Mouse (Mus musculus) retina, postnatal 1 day (tissue): ENCODE results near the gene Itgal.
"Not testable (repeated sequence)": the region's sequence is repeated elsewhere in the genome, so short reads cannot be mapped to it uniquely, and the experiment has no call there.

Source experiments
- DNase-seq: peaks from one replicate; pipeline ENCODE4 v3.0.0-alpha.2; 2012

The Itgal gene

DNA sequence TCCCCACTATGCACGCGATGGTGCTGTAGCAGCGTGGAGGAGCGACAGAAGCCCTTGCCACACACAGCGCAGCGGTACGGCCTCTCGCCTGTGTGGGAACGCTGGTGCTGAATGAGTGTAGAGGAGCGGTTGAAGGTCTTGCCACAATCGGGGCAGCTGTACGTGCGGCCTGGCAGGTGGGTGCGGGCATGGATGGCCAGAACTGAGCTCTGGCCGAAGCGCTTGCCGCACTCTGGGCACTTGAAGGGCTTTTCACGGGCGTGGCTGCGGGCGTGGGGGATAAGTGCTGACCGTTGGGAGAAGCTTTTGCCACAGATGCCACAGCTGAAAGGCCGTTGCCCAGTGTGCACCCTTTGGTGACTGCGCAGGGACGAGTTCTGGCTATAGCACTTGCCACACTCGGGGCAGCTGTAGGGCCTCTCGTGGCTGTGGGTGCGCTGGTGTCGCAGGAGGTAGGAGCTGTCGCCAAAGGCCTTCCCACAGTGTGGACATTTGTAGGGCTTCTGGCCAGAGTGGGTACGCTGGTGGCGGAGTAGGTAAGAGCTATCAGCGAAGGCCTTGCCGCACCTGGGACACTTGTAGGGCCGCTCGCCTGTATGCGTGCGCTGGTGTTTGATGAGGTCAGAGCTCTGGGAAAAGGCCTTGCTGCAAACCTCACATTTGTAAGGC, 47.4 kb downstream of the Itgal start:
- DNase-seq, result no peak

DNA sequence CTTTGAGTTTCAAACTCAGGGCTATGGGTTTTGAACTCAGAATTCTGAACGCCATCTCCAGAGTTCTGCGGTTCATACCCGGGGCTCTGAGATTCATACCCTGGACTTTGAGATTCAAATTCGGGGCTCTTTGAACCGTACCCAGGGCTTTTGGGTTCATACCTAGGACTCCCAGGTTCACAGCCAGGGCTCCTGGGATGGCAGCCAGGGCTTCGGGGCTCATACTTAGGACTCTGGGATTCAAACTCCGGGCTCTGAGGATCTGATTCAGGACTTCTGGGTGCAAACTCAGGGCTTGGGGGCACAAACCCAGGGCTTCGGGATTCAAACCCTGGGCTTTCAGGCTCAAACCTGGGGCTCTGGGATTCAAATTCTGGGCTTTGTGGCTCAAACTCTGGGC, 48.3 kb downstream of the Itgal start:
- DNase-seq, result no peak

DNA sequence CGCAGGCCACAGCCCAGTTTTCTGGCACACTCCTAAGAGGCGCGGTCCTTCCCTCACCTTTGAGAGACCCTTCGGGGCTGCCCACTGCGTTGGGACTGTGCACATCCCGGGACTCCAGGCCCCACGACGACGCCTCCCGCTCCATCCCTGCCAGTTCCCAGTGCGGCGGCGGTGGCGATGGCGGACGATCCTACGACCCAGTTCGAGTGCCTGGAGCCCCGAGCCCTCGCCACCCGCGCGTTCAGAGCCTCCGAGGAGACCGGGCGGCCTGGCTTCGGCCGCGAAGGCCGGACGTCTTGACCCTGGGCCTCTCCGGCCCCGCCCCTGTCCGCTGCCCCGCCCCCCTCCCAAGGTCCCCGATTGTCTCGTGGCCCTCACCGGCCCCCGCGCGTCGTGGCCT, 49.0 kb downstream of the Itgal start:
- DNase-seq, result no peak

DNA sequence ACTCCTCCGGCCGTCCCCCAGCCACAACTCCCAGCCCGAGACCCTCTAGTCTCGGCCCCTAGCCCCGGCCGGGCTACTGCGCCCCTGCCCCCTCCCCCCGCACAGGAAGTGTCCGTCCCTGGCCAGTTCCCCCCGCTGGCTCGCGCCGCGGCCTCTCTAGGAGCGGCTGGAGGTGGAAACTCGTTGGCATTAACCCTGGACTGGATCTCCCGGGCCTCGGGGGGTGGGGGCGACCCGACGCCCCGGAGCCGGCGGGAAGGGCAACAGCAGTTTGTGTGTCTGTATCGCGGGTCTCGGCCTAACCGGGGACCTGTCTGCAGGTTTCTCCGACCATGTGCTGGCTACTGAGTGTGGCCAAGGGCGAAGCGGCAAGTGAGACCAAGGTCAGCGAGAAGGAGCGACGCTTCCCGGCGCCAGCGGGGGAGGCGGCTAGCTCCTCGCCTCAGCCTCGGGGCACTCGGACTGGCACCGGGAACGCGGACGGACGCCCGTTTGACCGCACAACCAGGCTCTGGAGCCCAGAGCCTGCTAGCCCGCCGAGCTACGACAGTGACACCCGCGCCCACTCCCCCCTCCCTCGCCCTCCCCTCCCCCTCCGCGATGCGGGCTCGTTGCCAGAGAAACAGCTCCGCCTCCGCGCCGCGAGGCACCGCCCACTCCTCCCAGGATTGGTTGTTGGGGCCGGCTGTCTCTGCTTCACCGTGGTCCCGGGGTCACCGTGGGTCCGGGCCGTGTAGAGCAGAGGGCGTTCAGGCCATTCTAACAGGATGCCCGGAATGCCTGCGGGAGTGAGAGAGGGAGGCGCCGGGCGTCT, 49.7 kb downstream of the Itgal start, which contains the start of gene Zfp768:
TSS of gene Zfp768 (minus strand) at position 78 of the 814 bp plus-strand sequence.
- peak; percentile 95 for DNase-seq

DNA sequence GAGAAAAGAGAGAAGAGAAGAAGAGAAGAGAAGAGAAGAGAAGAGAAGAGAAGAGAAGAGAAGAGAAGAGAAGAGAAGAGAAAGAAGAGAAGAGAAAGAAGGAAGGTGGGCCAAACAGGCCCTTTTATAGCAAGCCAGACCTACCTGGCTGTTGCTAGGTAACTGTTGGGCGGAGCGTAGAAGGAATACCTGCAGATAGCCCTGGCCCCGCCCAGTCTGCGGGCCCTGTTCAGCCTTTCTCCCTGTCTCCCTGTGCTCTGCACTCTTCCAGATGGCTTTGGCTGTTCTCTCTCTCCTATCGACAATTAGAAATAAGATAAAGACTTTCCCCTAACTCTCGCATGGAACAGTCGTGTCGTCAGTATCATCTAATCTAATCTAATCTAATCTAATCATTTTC, 50.6 kb downstream of the Itgal start:
- DNase-seq, result no peak

DNA sequence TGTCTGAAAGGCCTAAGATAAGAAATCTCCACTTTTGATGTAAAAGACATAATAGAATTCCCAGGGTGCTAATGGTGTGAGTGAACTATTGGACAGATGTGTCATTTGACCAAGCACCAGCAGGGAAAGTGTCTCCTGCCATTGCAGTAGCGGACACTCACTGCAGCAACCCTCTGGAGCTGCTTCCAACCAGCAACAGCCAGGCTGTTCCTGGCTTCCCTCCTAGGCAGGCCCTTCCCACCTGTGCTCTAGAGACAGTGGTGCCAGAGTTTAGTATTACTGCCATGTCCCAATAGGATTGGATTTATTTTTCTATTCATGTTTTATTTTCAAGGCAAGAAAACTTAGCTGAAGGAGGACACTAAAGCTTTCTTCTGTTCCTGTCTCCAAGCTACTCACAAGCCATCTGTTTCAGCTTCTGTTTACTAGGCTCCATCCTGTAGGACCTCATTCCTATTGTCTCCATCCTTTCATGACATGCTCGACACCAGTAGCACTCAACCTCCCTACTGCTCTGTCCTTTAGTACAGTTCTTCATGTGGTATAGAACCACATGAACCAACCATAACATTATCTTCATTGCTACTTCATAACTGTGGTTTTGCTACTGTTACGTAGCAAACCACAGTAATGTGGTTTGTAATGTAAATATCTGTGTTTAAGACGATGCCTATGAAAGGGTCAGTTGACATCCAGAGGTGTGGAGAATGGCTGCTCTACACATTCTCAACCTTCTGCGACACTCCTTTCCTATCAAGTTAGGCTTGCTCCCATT, 55.4 kb downstream of the Itgal start:
- no peak for DNase-seq

DNA sequence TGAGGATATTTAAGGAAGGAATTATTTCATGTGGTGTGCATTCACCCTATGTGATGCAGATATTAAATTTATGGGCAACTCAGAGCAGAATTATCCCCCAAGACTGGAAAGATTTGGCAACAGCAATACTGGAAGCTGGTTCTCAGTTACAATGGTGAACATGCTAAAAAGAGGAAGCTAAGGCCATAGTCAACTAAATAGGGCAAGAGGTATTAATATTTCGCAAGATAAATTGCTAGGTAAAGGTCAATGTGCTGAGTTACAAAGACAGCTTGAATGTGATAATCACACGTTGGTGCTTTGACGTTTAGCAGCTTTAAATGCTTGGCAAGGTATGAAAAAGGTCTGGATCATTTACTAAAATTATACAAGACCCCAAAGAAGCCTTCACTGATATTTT, 59.7 kb downstream of the Itgal start:
- DNase-seq, result no peak

DNA sequence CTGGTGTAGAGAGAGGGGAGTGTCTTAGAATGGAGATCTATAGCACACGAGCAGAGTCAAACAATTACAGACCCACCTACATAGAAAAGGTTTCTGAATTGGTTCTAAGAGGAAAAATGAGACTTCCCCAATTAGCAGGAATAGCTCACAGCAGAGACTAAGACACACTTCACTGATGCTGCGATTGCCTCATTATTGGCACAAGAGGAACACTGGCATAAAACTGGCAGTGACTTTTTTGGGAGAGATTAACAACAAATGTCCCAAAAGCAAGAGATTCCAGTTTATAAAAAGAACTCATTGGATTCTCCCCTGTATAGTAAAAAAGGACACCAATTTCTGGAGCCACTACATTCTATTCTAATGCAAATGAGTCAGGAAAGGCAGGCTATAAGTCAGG, 61.8 kb downstream of the Itgal start:
- DNase-seq, result no peak

DNA sequence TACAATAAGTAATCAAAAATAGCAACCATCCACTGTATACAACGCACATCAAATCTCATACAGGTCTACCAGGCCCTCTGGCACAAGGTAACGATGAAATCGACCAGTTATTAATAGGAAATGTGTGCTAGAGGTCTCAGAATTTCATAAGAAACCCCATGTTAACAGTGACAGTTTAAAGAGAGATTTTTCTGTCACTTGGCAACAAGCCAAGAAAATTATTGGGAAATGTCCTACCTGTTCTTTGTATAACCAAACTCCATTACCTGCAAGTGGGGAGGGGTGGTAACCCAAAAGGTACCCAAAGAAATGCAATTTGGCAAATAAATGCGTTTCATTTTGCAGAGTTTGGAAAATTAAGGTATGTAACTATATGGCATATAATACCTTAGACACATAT, 62.4 kb downstream of the Itgal start:
- DNase-seq, result no peak

DNA sequence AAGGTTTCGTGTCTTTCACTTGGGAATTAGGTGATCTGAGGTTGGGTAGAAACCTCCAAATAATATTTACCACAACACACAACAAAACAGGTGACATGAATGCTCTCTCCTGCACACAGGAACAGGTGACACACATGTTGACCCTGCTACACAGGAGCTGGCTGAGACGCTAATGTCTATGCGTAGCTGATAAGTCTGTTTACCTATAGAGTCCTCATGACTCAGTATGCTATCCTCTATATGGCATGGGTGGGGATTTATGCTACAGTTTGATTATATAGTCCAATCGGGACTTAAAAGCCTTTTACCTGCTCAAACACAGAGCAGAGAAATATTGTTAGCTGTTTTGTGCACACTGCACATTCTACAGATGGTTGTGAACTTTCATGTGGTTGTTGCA, 64.2 kb downstream of the Itgal start:
- no peak for DNase-seq

DNA sequence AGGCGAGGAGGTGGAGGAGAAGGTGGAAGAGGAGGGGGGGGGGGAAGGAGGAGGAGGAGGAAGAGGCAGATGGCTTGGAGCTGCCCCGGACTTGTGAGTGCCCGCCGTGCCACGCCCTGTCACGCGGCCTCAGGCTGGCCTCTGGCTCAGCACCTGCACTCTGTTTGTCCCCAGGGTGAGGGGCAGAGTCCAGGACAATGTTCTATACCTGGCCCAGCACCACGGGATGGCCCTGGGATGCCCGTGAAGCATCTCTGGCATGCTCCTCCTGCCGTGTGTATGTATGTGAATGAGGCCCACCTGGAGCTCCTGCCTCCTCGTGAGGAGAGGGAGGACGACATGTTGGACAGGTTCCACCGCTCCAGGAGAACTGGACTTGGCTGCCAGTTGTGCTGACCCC, 65.4 kb downstream of the Itgal start:
- no peak for DNase-seq

DNA sequence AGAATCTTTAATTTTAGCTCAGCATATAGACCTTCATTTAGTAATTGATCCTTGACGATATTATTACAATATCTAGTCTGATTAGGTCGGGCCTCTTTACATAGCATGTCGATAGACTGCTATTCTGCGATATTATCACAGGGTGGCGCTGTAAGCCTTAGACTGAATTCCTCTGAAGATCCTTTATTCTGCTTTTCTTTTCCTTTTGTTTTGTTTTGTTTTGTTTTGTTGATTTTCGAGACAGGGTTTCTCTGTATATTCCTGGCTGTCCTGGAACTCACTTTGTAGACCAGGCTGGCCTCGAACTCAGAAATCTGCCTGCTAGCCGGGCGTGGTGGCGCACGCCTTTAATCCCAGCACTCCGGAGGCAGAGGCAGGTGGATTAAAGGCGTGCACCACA, 66.4 kb downstream of the Itgal start:
- DNase-seq, result peak; percentile 76

DNA sequence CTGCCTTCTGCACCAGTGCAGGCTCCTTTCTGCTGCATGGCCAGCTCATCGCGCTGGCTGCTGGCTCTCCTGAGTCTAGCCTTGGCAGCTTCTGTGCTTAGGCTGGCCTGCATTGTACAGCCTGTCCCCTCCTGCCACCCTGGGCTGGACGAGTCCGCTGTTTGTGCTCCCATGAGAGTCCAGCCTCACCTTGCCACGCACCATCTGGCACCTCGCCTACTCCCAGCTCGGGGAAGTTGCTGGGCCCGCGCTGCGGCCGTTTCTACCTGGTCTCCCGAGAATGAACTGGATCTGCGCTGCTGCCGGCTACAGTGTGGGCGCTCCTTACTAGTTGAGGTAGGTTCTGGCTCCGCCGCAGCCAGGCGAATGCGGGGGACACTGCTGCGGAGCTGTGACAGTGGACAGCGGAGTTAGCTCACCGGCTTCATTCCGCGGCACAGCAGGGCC, 67.4 kb downstream of the Itgal start:
- DNase-seq, result peak; percentile 55

DNA sequence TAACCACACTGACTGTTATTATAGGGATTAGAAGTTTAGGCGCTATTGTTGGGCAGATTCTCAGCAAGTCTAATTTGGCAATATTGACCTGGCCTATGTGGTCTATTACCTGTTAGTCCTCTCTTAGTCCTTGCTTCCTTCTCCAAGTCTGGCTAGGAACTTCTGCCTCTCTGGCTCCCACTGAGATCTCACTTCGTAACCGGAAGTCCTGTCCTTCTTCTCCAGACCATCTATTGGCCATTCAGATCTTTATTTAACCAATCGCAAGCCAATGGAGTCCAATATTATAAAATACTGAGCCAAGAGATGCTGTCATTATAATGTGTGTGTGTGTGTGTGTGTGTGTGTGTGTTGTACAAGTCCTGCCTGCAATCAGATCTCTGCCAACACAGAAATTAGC, 68.1 kb downstream of the Itgal start:
- DNase-seq, result no peak

DNA sequence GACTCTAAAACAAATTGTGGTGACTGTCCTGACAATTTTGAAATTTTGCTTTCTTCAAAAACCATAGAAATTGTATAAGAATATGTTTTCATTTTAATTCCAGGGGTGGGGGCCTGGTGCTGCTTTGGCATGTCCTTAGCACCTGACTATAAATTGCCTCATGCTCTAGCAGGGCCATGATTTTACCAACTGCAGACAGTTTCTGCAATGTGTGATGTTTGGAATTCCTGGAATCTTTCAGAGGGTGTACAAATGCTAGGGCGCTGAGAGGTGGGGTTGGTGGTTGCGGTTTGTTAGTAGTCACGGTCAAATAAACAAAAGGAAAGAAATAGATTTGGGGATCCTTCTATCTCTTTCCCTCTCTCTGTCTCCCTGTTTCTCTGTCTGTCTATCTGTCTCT, 70.2 kb downstream of the Itgal start:
- DNase-seq, result no peak

DNA sequence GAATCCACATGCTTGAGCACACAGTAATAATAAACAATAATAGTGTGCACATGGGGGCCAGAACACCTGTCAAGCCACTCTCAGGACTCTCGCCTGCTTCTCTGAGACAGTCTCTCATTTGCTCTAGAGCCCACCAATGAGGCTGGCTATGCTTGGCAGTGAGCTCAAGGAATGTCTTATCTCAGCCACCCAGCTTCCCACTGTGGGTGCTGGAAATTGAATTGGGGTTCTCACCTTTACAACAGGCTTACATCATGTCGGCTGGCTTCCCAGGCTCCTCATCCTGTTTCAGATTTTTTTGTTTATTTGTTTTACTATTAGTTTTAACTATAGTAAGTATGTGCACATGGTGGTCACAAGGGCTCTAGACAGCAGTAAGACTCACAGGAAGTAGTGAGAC, 75.2 kb downstream of the Itgal start:
- no peak for DNase-seq

DNA sequence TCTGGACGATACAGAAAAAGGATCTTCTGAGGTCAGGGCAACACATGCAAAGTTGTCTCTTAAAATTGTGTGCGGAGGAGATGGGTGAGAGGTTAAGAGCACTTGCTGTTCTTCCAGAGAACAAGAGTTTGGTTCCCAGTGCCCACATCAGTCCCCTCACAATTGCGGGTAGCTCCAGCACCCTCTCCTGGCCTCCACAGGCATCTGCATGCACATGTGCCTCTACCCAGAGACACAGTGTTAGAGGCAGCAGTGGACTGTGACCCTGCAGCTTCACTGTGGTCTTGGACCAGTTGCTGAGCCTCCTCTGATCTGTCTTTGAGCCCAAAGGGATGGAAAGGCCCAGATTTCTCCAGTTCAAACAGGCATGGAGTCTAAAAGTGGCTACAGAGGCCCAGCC, 75.8 kb downstream of the Itgal start:
- DNase-seq, result not testable (repeated sequence)

DNA sequence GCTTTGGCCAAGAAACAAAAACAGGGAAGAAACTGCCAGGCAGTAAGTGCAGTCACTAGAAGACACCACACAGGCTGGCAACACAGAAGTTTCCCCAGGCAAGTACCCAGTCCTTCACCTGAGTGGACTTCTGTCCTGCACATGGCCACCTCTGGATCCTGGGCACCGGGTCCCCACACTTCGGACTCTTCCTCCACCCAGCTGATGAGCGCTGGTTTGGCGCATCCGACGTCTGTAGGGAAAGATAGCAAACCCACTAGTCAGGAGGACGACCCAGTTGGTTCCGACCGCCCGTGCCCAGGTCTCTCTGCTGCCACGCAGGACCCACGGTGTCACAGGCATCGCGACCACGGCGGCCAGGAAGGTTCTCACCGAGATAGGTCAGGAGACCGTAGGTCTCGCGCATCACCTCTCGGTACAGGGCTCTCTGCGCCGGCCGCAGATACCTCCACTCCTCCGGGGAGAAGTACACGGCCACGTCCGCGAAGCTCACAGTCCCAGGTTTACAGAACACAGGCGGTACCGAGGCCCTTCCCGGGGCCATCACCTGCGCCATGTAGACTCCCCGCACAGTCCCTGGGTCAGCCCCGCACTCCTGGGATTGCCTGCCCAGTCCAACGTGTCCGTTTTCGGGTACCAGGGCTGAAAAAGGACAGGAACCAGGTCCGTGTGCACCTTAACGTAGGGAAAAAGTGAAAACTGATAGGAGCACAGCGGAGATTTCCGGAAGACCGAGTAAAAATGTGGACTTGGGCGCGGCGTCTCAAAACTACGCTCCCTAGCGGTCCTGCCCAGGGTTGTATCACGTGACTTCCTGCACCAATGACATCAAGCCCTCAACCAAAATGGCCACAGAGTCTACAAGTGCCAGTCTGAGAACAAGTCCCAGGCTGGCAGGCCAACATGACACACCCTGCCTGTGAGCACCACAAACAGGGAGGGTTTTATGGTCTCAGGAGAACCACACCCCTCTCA, 79.5 kb downstream of the Itgal start, which contains the start of gene Zfp747:
TSS of gene Zfp747 (minus strand) at position 780 of the 975 bp plus-strand sequence.
- peak; percentile 96 for DNase-seq

DNA sequence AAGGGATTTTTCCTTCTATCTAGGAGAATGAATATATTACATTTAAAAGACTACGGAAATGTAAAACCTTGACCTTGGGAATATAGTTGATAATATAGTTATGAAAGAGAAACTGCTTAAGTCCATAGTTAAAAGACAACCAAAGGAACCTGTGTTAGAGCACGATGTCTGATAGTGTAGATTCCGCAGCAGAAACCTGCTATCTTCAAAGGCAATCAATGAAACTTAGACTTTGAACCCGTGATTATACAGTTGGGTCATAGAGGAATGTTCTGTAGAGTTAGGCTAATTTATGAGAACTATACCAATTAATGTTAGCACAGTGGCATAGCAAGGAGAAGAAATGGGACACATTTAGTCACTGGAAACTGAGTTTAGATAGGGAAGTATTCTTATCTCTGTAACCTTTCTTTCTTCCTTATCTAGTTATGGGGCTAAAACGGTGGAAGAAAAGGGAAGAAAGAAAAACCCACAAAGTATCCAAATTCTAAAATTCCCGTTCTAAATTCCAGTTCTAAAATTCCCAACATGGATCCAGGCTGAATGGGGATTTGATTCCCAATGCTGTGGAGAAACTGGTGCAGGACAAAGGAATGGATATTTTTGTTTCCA, 82.4 kb downstream of the Itgal start:
- no peak for DNase-seq
